Mouse (Mus musculus): ENCODE data around the gene Hapln1. TPM values are rescaled to one million over a fixed set of nuclear protein-coding genes. Genes with fewer than 3 reads are reported as not detected.

The Hapln1 gene
- polyA plus RNA-seq, 1 experiment: 0.05 TPM

- no peak overlapping the region for H3ac ChIP-seq (ENCODE audit: control insufficient read depth, insufficient read length, low read depth)
- no peak overlapping the region for H3K4me3 ChIP-seq (ENCODE audit: insufficient read depth, poor library complexity, severe bottlenecking)
- TF ChIP-seq CTCF (IDR thresholded peaks at IDR 0.05; ENCODE audit: control insufficient read depth, insufficient read depth, insufficient read length) (no peak), USF1 (IDR thresholded peaks at IDR 0.05; ENCODE audit: low read depth) (no peak), CEBPB (IDR thresholded peaks at IDR 0.05; ENCODE audit: low read depth) (no peak), MYOD1 (IDR thresholded peaks at IDR 0.05; ENCODE audit: control insufficient read depth, insufficient read length, low read depth) (no peak), MYOG (IDR thresholded peaks at IDR 0.05; ENCODE audit: control insufficient read depth, extremely low read depth, insufficient read length) (no peak), MAX (IDR thresholded peaks at IDR 0.05) (no peak), FOSL1 (IDR thresholded peaks at IDR 0.05; ENCODE audit: insufficient read depth, low read length, poor library complexity, severe bottlenecking) (no peak)
- no peaks in the 10 kb centered on the region for H3K27me3 ChIP-seq (ENCODE audit: control insufficient read depth, insufficient read depth, insufficient read length)
- H3K79me3 ChIP-seq (ENCODE audit: low read depth): no peaks in the 10 kb centered on the region
- H3K36me3 ChIP-seq (ENCODE audit: control insufficient read depth, insufficient read depth): no peaks in the 10 kb centered on the region
- H3K79me2 ChIP-seq (ENCODE audit: control insufficient read depth, insufficient read depth): no peaks in the 10 kb centered on the region
These were observed 67.8 kb downstream of the Hapln1 start for GRCm38 (mm10) chr13:89607399-89607798.

- no peaks in the 10 kb centered on the region for H3K27me3 ChIP-seq (ENCODE audit: control insufficient read depth, insufficient read depth, insufficient read length)
- no peaks in the 10 kb centered on the region for H3K79me2 ChIP-seq (ENCODE audit: control insufficient read depth, insufficient read depth)
- no peak overlapping the region for H3ac ChIP-seq (ENCODE audit: control insufficient read depth, insufficient read length, low read depth)
- TF ChIP-seq FOSL1 (IDR thresholded peaks at IDR 0.05; ENCODE audit: insufficient read depth, low read length, poor library complexity, severe bottlenecking): no peak
- no peak for TF ChIP-seq MYOD1 (IDR thresholded peaks at IDR 0.05; ENCODE audit: control insufficient read depth, insufficient read length, low read depth)
- TF ChIP-seq MYOG (IDR thresholded peaks at IDR 0.05; ENCODE audit: control insufficient read depth, extremely low read depth, insufficient read length): no peak
- TF ChIP-seq CTCF (IDR thresholded peaks at IDR 0.05; ENCODE audit: control insufficient read depth, insufficient read depth, insufficient read length): no peak
- TF ChIP-seq MAX (IDR thresholded peaks at IDR 0.05): no peak
- no peak for TF ChIP-seq CEBPB (IDR thresholded peaks at IDR 0.05; ENCODE audit: low read depth)
- no peak for TF ChIP-seq USF1 (IDR thresholded peaks at IDR 0.05; ENCODE audit: low read depth)
- no peak overlapping the region for H3K4me3 ChIP-seq (ENCODE audit: insufficient read depth, poor library complexity, severe bottlenecking)
- no peaks in the 10 kb centered on the region for H3K79me3 ChIP-seq (ENCODE audit: low read depth)
- no peaks in the 10 kb centered on the region for H3K36me3 ChIP-seq (ENCODE audit: control insufficient read depth, insufficient read depth)
These were observed 79.5 kb downstream of the Hapln1 start for GRCm38 (mm10) chr13:89619064-89619463.

GRCm38 (mm10) chr13:89634137-89634683 lies 94.6 kb downstream of the Hapln1 start:
- Histone ChIP-seq H3K79me3 (ENCODE audit: low read depth) (no peaks in the 10 kb centered on the region), H3K79me2 (ENCODE audit: control insufficient read depth, insufficient read depth) (no peaks in the 10 kb centered on the region), H3K36me3 (ENCODE audit: control insufficient read depth, insufficient read depth) (no peaks in the 10 kb centered on the region), H3K4me3 (ENCODE audit: insufficient read depth, poor library complexity, severe bottlenecking) (no peak overlapping the region), H3ac (ENCODE audit: control insufficient read depth, insufficient read length, low read depth) (no peak overlapping the region), H3K27me3 (ENCODE audit: control insufficient read depth, insufficient read depth, insufficient read length) (no peaks in the 10 kb centered on the region)
- TF ChIP-seq CTCF (IDR thresholded peaks at IDR 0.05; ENCODE audit: control insufficient read depth, insufficient read depth, insufficient read length): peak; percentile 8
- no peak for TF ChIP-seq MYOD1 (IDR thresholded peaks at IDR 0.05; ENCODE audit: control insufficient read depth, insufficient read length, low read depth)

- H3K27me3 ChIP-seq (ENCODE audit: control insufficient read depth, insufficient read depth, insufficient read length): no peaks in the 10 kb centered on the region
- no peaks in the 10 kb centered on the region for H3K79me2 ChIP-seq (ENCODE audit: control insufficient read depth, insufficient read depth)
- no peak overlapping the region for H3K4me3 ChIP-seq (ENCODE audit: insufficient read depth, poor library complexity, severe bottlenecking)
- TF ChIP-seq USF1 (IDR thresholded peaks at IDR 0.05; ENCODE audit: low read depth) (no peak), FOSL1 (IDR thresholded peaks at IDR 0.05; ENCODE audit: insufficient read depth, low read length, poor library complexity, severe bottlenecking) (no peak)
- no peaks in the 10 kb centered on the region for H3K79me3 ChIP-seq (ENCODE audit: low read depth)
- no peak overlapping the region for H3ac ChIP-seq (ENCODE audit: control insufficient read depth, insufficient read length, low read depth)
- H3K36me3 ChIP-seq (ENCODE audit: control insufficient read depth, insufficient read depth): no peaks in the 10 kb centered on the region
These were observed 97.4 kb downstream of the Hapln1 start for GRCm38 (mm10) chr13:89637012-89637411.

GRCm38 (mm10) chr13:89645589-89645988 lies 106.0 kb downstream of the Hapln1 start:
- Histone ChIP-seq H3ac (ENCODE audit: control insufficient read depth, insufficient read length, low read depth) (no peak overlapping the region), H3K27me3 (ENCODE audit: control insufficient read depth, insufficient read depth, insufficient read length) (no peaks in the 10 kb centered on the region), H3K36me3 (ENCODE audit: control insufficient read depth, insufficient read depth) (no peaks in the 10 kb centered on the region), H3K4me3 (ENCODE audit: insufficient read depth, poor library complexity, severe bottlenecking) (no peak overlapping the region), H3K79me2 (ENCODE audit: control insufficient read depth, insufficient read depth) (no peaks in the 10 kb centered on the region), H3K79me3 (ENCODE audit: low read depth) (no peaks in the 10 kb centered on the region)
- TF ChIP-seq CEBPB (IDR thresholded peaks at IDR 0.05; ENCODE audit: low read depth) (no peak), USF1 (IDR thresholded peaks at IDR 0.05; ENCODE audit: low read depth) (no peak), MYOD1 (IDR thresholded peaks at IDR 0.05; ENCODE audit: control insufficient read depth, insufficient read length, low read depth) (no peak), MYOG (IDR thresholded peaks at IDR 0.05; ENCODE audit: control insufficient read depth, extremely low read depth, insufficient read length) (no peak), FOSL1 (IDR thresholded peaks at IDR 0.05; ENCODE audit: insufficient read depth, low read length, poor library complexity, severe bottlenecking) (no peak), MAX (IDR thresholded peaks at IDR 0.05) (no peak), CTCF (IDR thresholded peaks at IDR 0.05; ENCODE audit: control insufficient read depth, insufficient read depth, insufficient read length) (no peak)

- TF ChIP-seq CEBPB (IDR thresholded peaks at IDR 0.05; ENCODE audit: low read depth) (no peak), MYOG (IDR thresholded peaks at IDR 0.05; ENCODE audit: control insufficient read depth, extremely low read depth, insufficient read length) (no peak), FOSL1 (IDR thresholded peaks at IDR 0.05; ENCODE audit: insufficient read depth, low read length, poor library complexity, severe bottlenecking) (no peak)
- Histone ChIP-seq H3K4me3 (ENCODE audit: insufficient read depth, poor library complexity, severe bottlenecking) (no peak overlapping the region), H3ac (ENCODE audit: control insufficient read depth, insufficient read length, low read depth) (no peak overlapping the region), H3K27me3 (ENCODE audit: control insufficient read depth, insufficient read depth, insufficient read length) (no peaks in the 10 kb centered on the region), H3K36me3 (ENCODE audit: control insufficient read depth, insufficient read depth) (peaks cover 28% of the 10 kb centered on the region), H3K79me3 (ENCODE audit: low read depth) (no peaks in the 10 kb centered on the region), H3K79me2 (ENCODE audit: control insufficient read depth, insufficient read depth) (no peaks in the 10 kb centered on the region)
These were observed 113.2 kb downstream of the Hapln1 start for GRCm38 (mm10) chr13:89652773-89653172.
